9 mouse cellular contexts compared by ENCODE assay signal in the genomic region with DNA sequence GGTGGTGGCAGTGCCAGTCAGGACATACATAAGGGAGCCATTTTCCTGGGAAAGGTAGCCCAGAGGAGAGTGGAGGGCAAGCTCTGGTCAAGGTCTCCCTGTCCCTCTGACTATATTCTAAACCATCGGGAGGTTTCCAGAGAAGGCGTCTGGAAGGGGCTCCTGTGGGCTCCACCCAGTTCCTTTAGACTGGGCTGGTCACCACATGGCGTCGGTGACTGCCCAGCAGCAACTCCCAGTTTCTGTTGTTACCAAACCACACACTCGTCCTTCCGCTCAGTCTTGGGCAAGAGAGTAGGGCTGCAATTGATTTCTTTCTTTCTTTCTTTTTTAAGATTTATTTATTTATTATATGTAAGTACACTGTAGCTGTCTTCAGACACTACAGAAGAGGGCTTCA. TPM values are rescaled to one million over a fixed set of nuclear protein-coding genes. Genes with fewer than 3 reads are reported as not detected.
A peak's percentile ranks its signal among the peaks of the same experiment; 100 is the strongest.
DNase-seq lines count a peak whose midpoint lies in the region; ATAC-seq and TF ChIP-seq lines count a peak whose summit lies in the region.
"Had no signal": no experiment of that assay in that cellular context is flagged by ENCODE, and none has a peak within 500 bp of the region (broad histone marks: within the 10 kb centered on the region; RNA-seq: fewer than 3 reads in every experiment).

No protein-coding gene starts in this region.

- H3K27me3 ChIP-seq in heart, embryonic 16.5 days (ENCODE audit: control insufficient read depth, insufficient read depth, low read length) = no peaks in the 10 kb centered on the region
- H3K27me3 ChIP-seq in ES-Bruce4 (ENCODE audit: control insufficient read depth, insufficient read depth, low read length, poor library complexity, severe bottlenecking) = no peaks in the 10 kb centered on the region
- no peaks in the 10 kb centered on the region for H3K27me3 ChIP-seq in megakaryocyte, embryonic 14.5 days (replicated peaks)

- intact Hi-C loops in heart, postnatal 10 days (cut with DNase I) = loop anchor here (5.0 kb wide), 1 partner anchor 33 kb away; a partner anchor contains a TSS

- H3K4me3 ChIP-seq in heart, embryonic 16.5 days (ENCODE audit: low read length) = no peak overlapping the region
- peak overlapping the region; percentile 33 for H3K4me3 ChIP-seq in ES-Bruce4 (ENCODE audit: low read depth, low read length)
- peak overlapping the region; percentile 97 for H3K4me3 ChIP-seq in megakaryocyte, embryonic 14.5 days (replicated peaks)

- TF ChIP-seq POLR2A in ES-Bruce4 (IDR thresholded peaks at IDR 0.05; ENCODE audit: insufficient read depth, low read length) = no peak

- H3K27ac ChIP-seq in heart, embryonic 16.5 days (ENCODE audit: low read length) = no peak overlapping the region
- no peak overlapping the region for H3K27ac ChIP-seq in ES-Bruce4 (ENCODE audit: insufficient read depth, low read length)

- peak overlapping the region; percentile 66; the same call in 1 of the 2 replicates for H3K4me2 ChIP-seq in heart, embryonic 16.5 days (ENCODE audit: low read depth, low read length)

- H3K4me1 ChIP-seq in heart, embryonic 16.5 days (ENCODE audit: control insufficient read depth, insufficient read depth, low read length) = peaks cover 9% of the 10 kb centered on the region
- H3K4me1 ChIP-seq in ES-Bruce4 (ENCODE audit: control insufficient read depth, insufficient read depth, low read length) = peaks cover 4% of the 10 kb centered on the region
- H3K4me1 ChIP-seq in megakaryocyte, embryonic 14.5 days = peaks cover 74% of the 10 kb centered on the region

- no peak overlapping the region for H3K9ac ChIP-seq in heart, embryonic 16.5 days (ENCODE audit: low read length)
- H3K9ac ChIP-seq in ES-Bruce4 (ENCODE audit: low read depth, poor library complexity, severe bottlenecking) = peak overlapping the region; percentile 67

- TF ChIP-seq CTCF in ES-Bruce4 (IDR thresholded peaks at IDR 0.05; ENCODE audit: low read depth, low read length) = no peak

- H3K36me3 ChIP-seq in heart, embryonic 16.5 days (ENCODE audit: control insufficient read depth, insufficient read depth) = no peaks in the 10 kb centered on the region
- no peaks in the 10 kb centered on the region for H3K36me3 ChIP-seq in ES-Bruce4 (ENCODE audit: control insufficient read depth, insufficient read depth, low read length, poor library complexity, severe bottlenecking)
- peaks cover 38% of the 10 kb centered on the region for H3K36me3 ChIP-seq in megakaryocyte, embryonic 14.5 days (replicated peaks; ENCODE audit: low read length)

- WGBS in heart, embryonic 16.5 days = 88% methylated on average over 6 of the region's 6 CpGs

- ATAC-seq in heart, embryonic 16.5 days (replicated peaks; ENCODE audit: extremely low read depth, insufficient read depth, low FRiP score) = no peak
- peak; percentile 83 for ATAC-seq in granulocyte monocyte progenitor cell, adult 5-6 weeks (replicated peaks; ENCODE audit: poor library complexity, severe bottlenecking)

- H3K9me3 ChIP-seq in heart, embryonic 16.5 days (replicated peaks; ENCODE audit: control insufficient read depth, low read length) = no peaks in the 10 kb centered on the region
- H3K9me3 ChIP-seq in ES-Bruce4 (replicated peaks; ENCODE audit: control insufficient read depth, insufficient read depth, low read length, poor library complexity, severe bottlenecking) = 0 out of 2 replicates have a peak, but pooled peaks cover 4% of the 10 kb centered on the region
- peaks cover 4% of the 10 kb centered on the region; the same call in 1 of the 2 replicates for H3K9me3 ChIP-seq in megakaryocyte, embryonic 14.5 days

- no peak for TF ChIP-seq EP300 in ES-Bruce4 (IDR thresholded peaks at IDR 0.05; ENCODE audit: insufficient read depth, low read depth, low read length)

- DNase-seq in heart, postnatal 10 days = no peak
- no peak for DNase-seq in urinary bladder, adult 18-20 months (ENCODE audit: low spot score in 2 of 2)
- no peak for DNase-seq in spleen, postnatal 10 days (ENCODE audit: low spot score in 2 of 2)
- DNase-seq in frontal cortex, postnatal 25 days (ENCODE audit: low spot score in 2 of 2) = no peak

RNA-seq across cellular contexts. Expression of a gene that starts 20.8 kb away (rescaled TPM):
- 31.3 and 31.8 TPM in 2 replicates for polyA plus RNA-seq in heart, embryonic 16.5 days (2015; fragmentation: Nextera tagmentation; extraction: Ambion mirVana)
- 10 to 100 TPM; 57.2 to 65.2 TPM for total RNA-seq in heart, postnatal 10 days (2021)
- polyA plus RNA-seq in ES-Bruce4 (2011; ENCODE audit: insufficient read depth, insufficient read length, low read depth, missing spikeins) = 76.6 and 81.6 TPM in 2 replicates
- total RNA-seq in granulocyte monocyte progenitor cell, adult 5-6 weeks (2014; fragmentation: Nextera tagmentation) = 55.6 and 58.3 TPM in 2 replicates
- 57.5 and 75.5 TPM in 2 replicates for total RNA-seq in granulocyte monocyte progenitor cell, adult 5-6 weeks (2017)
- 20.7 and 47.5 TPM in 2 replicates for polyA plus RNA-seq in megakaryocyte, embryonic 14.5 days (2012; ENCODE audit: insufficient read depth, low replicate concordance)

RNA-seq across cellular contexts. Expression of a gene that starts 32.9 kb away (rescaled TPM):
- 4.6 and 6.9 TPM in 2 replicates for polyA plus RNA-seq in heart, embryonic 16.5 days (2015; fragmentation: Nextera tagmentation; extraction: Ambion mirVana)
- under 1 TPM; 0.55 to 0.98 TPM for total RNA-seq in heart, postnatal 10 days (2021)
- polyA plus RNA-seq in ES-Bruce4 (2011; ENCODE audit: insufficient read depth, insufficient read length, low read depth, missing spikeins) = 19.6 and 20.1 TPM in 2 replicates
- not detected in 2 replicates for total RNA-seq in granulocyte monocyte progenitor cell, adult 5-6 weeks (2014; fragmentation: Nextera tagmentation)
- total RNA-seq in granulocyte monocyte progenitor cell, adult 5-6 weeks (2017) = not detected in 2 replicates
- 123 and 178 TPM in 2 replicates for polyA plus RNA-seq in megakaryocyte, embryonic 14.5 days (2012; ENCODE audit: insufficient read depth, low replicate concordance)

RNA-seq across cellular contexts. Expression of a gene that starts 33.6 kb away (rescaled TPM):
- polyA plus RNA-seq in heart, embryonic 16.5 days (2015; fragmentation: Nextera tagmentation; extraction: Ambion mirVana) = 44.3 and 44.6 TPM in 2 replicates
- 10 to 100 TPM; 62.7 to 66.3 TPM for total RNA-seq in heart, postnatal 10 days (2021)
- 42.0 and 45.3 TPM in 2 replicates for polyA plus RNA-seq in ES-Bruce4 (2011; ENCODE audit: insufficient read depth, insufficient read length, low read depth, missing spikeins)
- 38.4 and 42.1 TPM in 2 replicates for total RNA-seq in granulocyte monocyte progenitor cell, adult 5-6 weeks (2014; fragmentation: Nextera tagmentation)
- 21.2 and 25.0 TPM in 2 replicates for total RNA-seq in granulocyte monocyte progenitor cell, adult 5-6 weeks (2017)
- polyA plus RNA-seq in megakaryocyte, embryonic 14.5 days (2012; ENCODE audit: insufficient read depth, low replicate concordance) = 8.8 and 20.1 TPM in 2 replicates

RNA-seq across cellular contexts. Expression of a gene that starts 37.2 kb away (rescaled TPM):
- 0.04 and 0.13 TPM in 2 replicates for polyA plus RNA-seq in heart, embryonic 16.5 days (2015; fragmentation: Nextera tagmentation; extraction: Ambion mirVana)
- not detected for total RNA-seq in heart, postnatal 10 days (2021)
- not detected in 2 replicates for polyA plus RNA-seq in ES-Bruce4 (2011; ENCODE audit: insufficient read depth, insufficient read length, low read depth, missing spikeins)
- total RNA-seq in granulocyte monocyte progenitor cell, adult 5-6 weeks (2014; fragmentation: Nextera tagmentation) = 0.28 TPM in 1 of 2 replicates, not detected in the other
- total RNA-seq in granulocyte monocyte progenitor cell, adult 5-6 weeks (2017) = 0.05 TPM in 1 of 2 replicates, not detected in the other
- 1.1 TPM in 1 of 2 replicates, not detected in the other for polyA plus RNA-seq in megakaryocyte, embryonic 14.5 days (2012; ENCODE audit: insufficient read depth, low replicate concordance)
- polyA plus RNA-seq: gonadal fat pad, adult 2 months had no signal
